Mouse (Mus musculus): ENCODE results near the gene Olfr543.
A peak's percentile ranks its signal among the peaks of the same experiment; 100 is the strongest.

Gene Olfr543

GRCm38 (mm10) chr7:102472675-102473074 is 8.8 kb downstream of the Olfr543 start:
- no peak for DNase-seq

- no peak for DNase-seq
Observed at GRCm38 (mm10) chr7:102467566-102467965, 13.9 kb downstream of the Olfr543 start.

GRCm38 (mm10) chr7:102458618-102459380 is 22.7 kb downstream of the Olfr543 start:
- DNase-seq: no peak

- no peak for DNase-seq
Observed at GRCm38 (mm10) chr7:102446438-102446837, 35.0 kb downstream of the Olfr543 start.

- no peak for DNase-seq
Observed at GRCm38 (mm10) chr7:102444301-102444700, 37.2 kb downstream of the Olfr543 start.

GRCm38 (mm10) chr7:102442432-102442831 is 39.0 kb downstream of the Olfr543 start:
- DNase-seq: no peak

GRCm38 (mm10) chr7:102441657-102442391 is 39.7 kb downstream of the Olfr543 start, which contains the start of gene Rrm1:
Rrm1 (plus strand) TSS chr7:102441695.
- DNase-seq: peak; percentile 95 to 96

GRCm38 (mm10) chr7:102440822-102441656 is 40.4 kb downstream of the Olfr543 start:
- DNase-seq: no peak

- no peak for DNase-seq
Observed at GRCm38 (mm10) chr7:102434344-102434743, 47.1 kb downstream of the Olfr543 start.
